Mouse (Mus musculus) mature B cell (primary cell): Measurements from ENCODE around the gene Cog7.

Experiments
- in situ Hi-C: fragments of 300-500 bp; cut with MboI; formaldehyde crosslinking; loops from 2 replicates; pipeline ENCODE4 v1.14.3; 2019

Gene Cog7

GRCm38 (mm10) chr7:121890636-121891360 is 90.7 kb downstream of the Cog7 start:
- in situ Hi-C loops: no loop called here

GRCm38 (mm10) chr7:121880246-121880645 is 101.3 kb downstream of the Cog7 start:
- in situ Hi-C loops: no loop called here

- in situ Hi-C loops: no loop called here
Observed at GRCm38 (mm10) chr7:121874784-121875183, 106.7 kb downstream of the Cog7 start.

- in situ Hi-C loops: no loop called here
Observed at GRCm38 (mm10) chr7:121873998-121874397, 107.5 kb downstream of the Cog7 start.

GRCm38 (mm10) chr7:121871631-121872030 is 109.9 kb downstream of the Cog7 start:
- in situ Hi-C loops: no loop called here

- in situ Hi-C loops: no loop called here
Observed at GRCm38 (mm10) chr7:121864858-121865585, 116.5 kb downstream of the Cog7 start, which contains the start of gene Scnn1b. Gene Scnn1b, plus strand, starts transcription at chr7:121865038.

GRCm38 (mm10) chr7:121858939-121859338 is 122.6 kb downstream of the Cog7 start:
- in situ Hi-C loops: no loop called here

GRCm38 (mm10) chr7:121857177-121857884 is 124.2 kb downstream of the Cog7 start:
- in situ Hi-C loops: no loop called here

- in situ Hi-C loops: no loop called here
Observed at GRCm38 (mm10) chr7:121848537-121849168, 132.9 kb downstream of the Cog7 start.

- in situ Hi-C loops: no loop called here
Observed at GRCm38 (mm10) chr7:121845964-121846363, 135.5 kb downstream of the Cog7 start.

GRCm38 (mm10) chr7:121842234-121842633 is 139.3 kb downstream of the Cog7 start:
- in situ Hi-C loops: no loop called here

GRCm38 (mm10) chr7:121840810-121841209 is 140.7 kb downstream of the Cog7 start:
- in situ Hi-C loops: no loop called here

- in situ Hi-C loops: no loop called here
Observed at GRCm38 (mm10) chr7:121836827-121837226, 144.7 kb downstream of the Cog7 start.

GRCm38 (mm10) chr7:121835392-121835791 is 146.1 kb downstream of the Cog7 start:
- in situ Hi-C loops: no loop called here
